Mouse (Mus musculus): ENCODE data around the gene Kif22. TPM values are rescaled to one million over a fixed set of nuclear protein-coding genes. Genes with fewer than 3 reads are reported as not detected.

Gene Kif22
- polyA plus RNA-seq, 1 experiment from 2014 or later, result 207 TPM

Small RNA genes within 50 kb of the gene (microRNA-seq; reads per million reads assigned to microRNA genes)
- not detected for gene Gm44343 (ENCODE audit: insufficient number of aligned reads)

Other genes with a start within 250 kb of the Kif22 start
- gene Ppp4c, start 250.0 kb downstream of the Kif22 start, polyA plus RNA-seq (2014; fragmentation: Nextera tagmentation; extraction: Ambion mirVana), result 348 and 392 TPM in 2 replicates
- gene Fam57b, start 244.8 kb downstream of the Kif22 start, polyA plus RNA-seq (2014; fragmentation: Nextera tagmentation; extraction: Ambion mirVana), result 10.2 and 10.6 TPM in 2 replicates
- not detected in 2 replicates for gene 4930451I11Rik, start 210.8 kb downstream of the Kif22 start, polyA plus RNA-seq (2014; fragmentation: Nextera tagmentation; extraction: Ambion mirVana)
- 9.3 and 11.2 TPM in 2 replicates for gene Doc2a, start 195.1 kb downstream of the Kif22 start, polyA plus RNA-seq (2014; fragmentation: Nextera tagmentation; extraction: Ambion mirVana)
- 29.9 and 38.8 TPM in 2 replicates for gene Hirip3, start 180.5 kb downstream of the Kif22 start, polyA plus RNA-seq (2014; fragmentation: Nextera tagmentation; extraction: Ambion mirVana)
- 117 and 118 TPM in 2 replicates for gene Ino80e, start 180.1 kb downstream of the Kif22 start, polyA plus RNA-seq (2014; fragmentation: Nextera tagmentation; extraction: Ambion mirVana)
- gene Taok2, start 157.8 kb downstream of the Kif22 start, polyA plus RNA-seq (2014; fragmentation: Nextera tagmentation; extraction: Ambion mirVana), result 43.4 and 44.8 TPM in 2 replicates
- gene Tmem219, start 119.6 kb downstream of the Kif22 start, polyA plus RNA-seq (2014; fragmentation: Nextera tagmentation; extraction: Ambion mirVana), result 21.3 and 24.4 TPM in 2 replicates
- 26.5 and 28.8 TPM in 2 replicates for gene Kctd13, start 113.6 kb downstream of the Kif22 start, polyA plus RNA-seq (2014; fragmentation: Nextera tagmentation; extraction: Ambion mirVana)
- 0.25 and 0.40 TPM in 2 replicates for gene Asphd1, start 92.9 kb downstream of the Kif22 start, polyA plus RNA-seq (2014; fragmentation: Nextera tagmentation; extraction: Ambion mirVana)
- gene Sez6l2, start 91.9 kb downstream of the Kif22 start, polyA plus RNA-seq (2014; fragmentation: Nextera tagmentation; extraction: Ambion mirVana), result 6.3 and 6.7 TPM in 2 replicates
- gene Cdipt, start 66.6 kb downstream of the Kif22 start, polyA plus RNA-seq (2014; fragmentation: Nextera tagmentation; extraction: Ambion mirVana), result 68.0 and 78.7 TPM in 2 replicates
- 0.88 and 1.4 TPM in 2 replicates for gene Cdiptos, start 66.4 kb downstream of the Kif22 start, polyA plus RNA-seq (2014; fragmentation: Nextera tagmentation; extraction: Ambion mirVana)
- 3.9 and 4.4 TPM in 2 replicates for gene Mvp, start 27.9 kb downstream of the Kif22 start, polyA plus RNA-seq (2014; fragmentation: Nextera tagmentation; extraction: Ambion mirVana)
- gene Pagr1b, start 26.0 kb downstream of the Kif22 start, polyA plus RNA-seq (2014; fragmentation: Nextera tagmentation; extraction: Ambion mirVana), result not detected in 2 replicates
- 60.5 and 72.4 TPM in 2 replicates for gene Pagr1a, start 25.1 kb downstream of the Kif22 start, polyA plus RNA-seq (2014; fragmentation: Nextera tagmentation; extraction: Ambion mirVana)
- gene Gm42742, start 21.4 kb downstream of the Kif22 start, polyA plus RNA-seq (2014; fragmentation: Nextera tagmentation; extraction: Ambion mirVana), result 60.9 and 64.7 TPM in 2 replicates
- gene Prrt2, start 21.3 kb downstream of the Kif22 start, polyA plus RNA-seq (2014; fragmentation: Nextera tagmentation; extraction: Ambion mirVana), result 9.6 and 10.3 TPM in 2 replicates
- gene Maz, start 15.4 kb downstream of the Kif22 start, polyA plus RNA-seq (2014; fragmentation: Nextera tagmentation; extraction: Ambion mirVana), result 106 and 132 TPM in 2 replicates
- not detected in 2 replicates for gene Zg16, start 44.9 kb upstream of the Kif22 start, polyA plus RNA-seq (2014; fragmentation: Nextera tagmentation; extraction: Ambion mirVana)
- 0.47 and 0.85 TPM in 2 replicates for gene AI467606, start 48.9 kb upstream of the Kif22 start, polyA plus RNA-seq (2014; fragmentation: Nextera tagmentation; extraction: Ambion mirVana)
- gene Qprt, start 79.8 kb upstream of the Kif22 start, polyA plus RNA-seq (2014; fragmentation: Nextera tagmentation; extraction: Ambion mirVana), result 5.4 and 5.5 TPM in 2 replicates
- 0.11 and 0.12 TPM in 2 replicates for gene Spn, start 95.4 kb upstream of the Kif22 start, polyA plus RNA-seq (2014; fragmentation: Nextera tagmentation; extraction: Ambion mirVana)
- 96.5 and 104 TPM in 2 replicates for gene Cd2bp2, start 153.6 kb upstream of the Kif22 start, polyA plus RNA-seq (2014; fragmentation: Nextera tagmentation; extraction: Ambion mirVana)
- gene Tbc1d10b, start 166.0 kb upstream of the Kif22 start, polyA plus RNA-seq (2014; fragmentation: Nextera tagmentation; extraction: Ambion mirVana), result 31.7 and 36.5 TPM in 2 replicates
- gene Mylpf, start 166.4 kb upstream of the Kif22 start, polyA plus RNA-seq (2014; fragmentation: Nextera tagmentation; extraction: Ambion mirVana), result 11.2 and 11.3 TPM in 2 replicates
- gene Zfp553, start 190.6 kb upstream of the Kif22 start, polyA plus RNA-seq (2014; fragmentation: Nextera tagmentation; extraction: Ambion mirVana), result 41.8 and 43.3 TPM in 2 replicates
- gene Sept1, start 190.7 kb upstream of the Kif22 start, polyA plus RNA-seq (2014; fragmentation: Nextera tagmentation; extraction: Ambion mirVana), result 32.8 and 36.6 TPM in 2 replicates
- 53.8 and 62.5 TPM in 2 replicates for gene Zfp771, start 201.8 kb upstream of the Kif22 start, polyA plus RNA-seq (2014; fragmentation: Nextera tagmentation; extraction: Ambion mirVana)
- gene Dctpp1, start 218.2 kb upstream of the Kif22 start, polyA plus RNA-seq (2014; fragmentation: Nextera tagmentation; extraction: Ambion mirVana), result 265 and 279 TPM in 2 replicates
- gene Sephs2, start 231.6 kb upstream of the Kif22 start, polyA plus RNA-seq (2014; fragmentation: Nextera tagmentation; extraction: Ambion mirVana), result 86.2 and 87.0 TPM in 2 replicates

Data from forebrain, embryonic 11.5 days (tissue).